Mouse (Mus musculus): Measurements from ENCODE around the gene Ets1. TPM values are rescaled to one million over a fixed set of nuclear protein-coding genes. Genes with fewer than 3 reads are reported as not detected.
A peak's percentile ranks its signal among the peaks of the same experiment; 100 is the strongest.

Gene Ets1
- polyA plus RNA-seq, 1 experiment from 2014 or later = 39.4 TPM

GRCm38 (mm10) chr9:32607218-32607617 is 28.8 kb upstream of the Ets1 start:
- Histone ChIP-seq H3K4me3 (replicated peaks) (no peak overlapping the region), H3K9me3 (replicated peaks) (no peaks in the 10 kb centered on the region), H3K27ac (replicated peaks) (no peak overlapping the region), H3K9ac (no peak overlapping the region), H3K4me1 (no peaks in the 10 kb centered on the region), H3K27me3 (no peaks in the 10 kb centered on the region), H3K36me3 (no peaks in the 10 kb centered on the region), H3K4me2 (replicated peaks) (no peak overlapping the region)
- WGBS = 40% methylated on average over 7 of the region's 7 CpGs
- ATAC-seq (ENCODE audit: insufficient number of reproducible peaks, low FRiP score, low TSS enrichment, low read depth) = no peak

GRCm38 (mm10) chr9:32608831-32609610 is 27.0 kb upstream of the Ets1 start:
- no peak overlapping the region for H3K4me3 ChIP-seq (replicated peaks)
- no peak overlapping the region for H3K4me2 ChIP-seq (replicated peaks)
- H3K9ac ChIP-seq = no peak overlapping the region
- no peaks in the 10 kb centered on the region for H3K9me3 ChIP-seq (replicated peaks)
- no peak overlapping the region for H3K27ac ChIP-seq (replicated peaks)
- peaks cover 7% of the 10 kb centered on the region; the same call in 1 of the 2 replicates for H3K4me1 ChIP-seq
- H3K36me3 ChIP-seq = no peaks in the 10 kb centered on the region
- no peaks in the 10 kb centered on the region for H3K27me3 ChIP-seq
- no peak for ATAC-seq (ENCODE audit: insufficient number of reproducible peaks, low FRiP score, low TSS enrichment, low read depth)
- WGBS = 80% methylated on average over 10 of the region's 10 CpGs

GRCm38 (mm10) chr9:32610218-32610617 is 25.8 kb upstream of the Ets1 start:
- WGBS = 81% methylated on average over 8 of the region's 8 CpGs
- no peak overlapping the region for H3K9ac ChIP-seq
- ATAC-seq (ENCODE audit: insufficient number of reproducible peaks, low FRiP score, low TSS enrichment, low read depth) = no peak
- H3K27ac ChIP-seq (replicated peaks) = no peak overlapping the region
- no peaks in the 10 kb centered on the region for H3K36me3 ChIP-seq
- H3K27me3 ChIP-seq = no peaks in the 10 kb centered on the region
- H3K4me3 ChIP-seq (replicated peaks) = no peak overlapping the region
- H3K4me1 ChIP-seq = peaks cover 7% of the 10 kb centered on the region; the same call in 1 of the 2 replicates
- H3K4me2 ChIP-seq (replicated peaks) = no peak overlapping the region
- H3K9me3 ChIP-seq (replicated peaks) = no peaks in the 10 kb centered on the region

GRCm38 (mm10) chr9:32610631-32611030 is 25.4 kb upstream of the Ets1 start:
- ATAC-seq (ENCODE audit: insufficient number of reproducible peaks, low FRiP score, low TSS enrichment, low read depth) = no peak
- H3K27ac ChIP-seq (replicated peaks) = no peak overlapping the region
- 68% methylated on average over 4 of the region's 4 CpGs for WGBS
- H3K4me2 ChIP-seq (replicated peaks) = no peak overlapping the region
- no peaks in the 10 kb centered on the region for H3K36me3 ChIP-seq
- H3K27me3 ChIP-seq = no peaks in the 10 kb centered on the region
- no peak overlapping the region for H3K9ac ChIP-seq
- H3K4me3 ChIP-seq (replicated peaks) = no peak overlapping the region
- peaks cover 7% of the 10 kb centered on the region; the same call in 1 of the 2 replicates for H3K4me1 ChIP-seq
- no peaks in the 10 kb centered on the region for H3K9me3 ChIP-seq (replicated peaks)

- H3K4me2 ChIP-seq (replicated peaks) = no peak overlapping the region
- H3K36me3 ChIP-seq = no peaks in the 10 kb centered on the region
- H3K27me3 ChIP-seq = no peaks in the 10 kb centered on the region
- WGBS = 78% methylated on average over 4 of the region's 4 CpGs
- H3K9ac ChIP-seq = no peak overlapping the region
- no peaks in the 10 kb centered on the region for H3K9me3 ChIP-seq (replicated peaks)
- no peak overlapping the region for H3K4me3 ChIP-seq (replicated peaks)
- no peak for ATAC-seq (ENCODE audit: insufficient number of reproducible peaks, low FRiP score, low TSS enrichment, low read depth)
- H3K27ac ChIP-seq (replicated peaks) = no peak overlapping the region
- H3K4me1 ChIP-seq = peaks cover 7% of the 10 kb centered on the region; the same call in 1 of the 2 replicates
Observed at GRCm38 (mm10) chr9:32611340-32611739, 24.7 kb upstream of the Ets1 start.

- H3K9me3 ChIP-seq (replicated peaks) = no peaks in the 10 kb centered on the region
- H3K36me3 ChIP-seq = no peaks in the 10 kb centered on the region
- no peak overlapping the region for H3K4me3 ChIP-seq (replicated peaks)
- no peak for ATAC-seq (ENCODE audit: insufficient number of reproducible peaks, low FRiP score, low TSS enrichment, low read depth)
- no peak overlapping the region for H3K9ac ChIP-seq
- H3K27ac ChIP-seq (replicated peaks) = peak overlapping the region; percentile 63; the same call in 1 of the 2 replicates
- no peaks in the 10 kb centered on the region for H3K27me3 ChIP-seq
- H3K4me1 ChIP-seq = peaks cover 7% of the 10 kb centered on the region; the same call in 1 of the 2 replicates
- WGBS = 78% methylated on average over 5 of the region's 5 CpGs
- H3K4me2 ChIP-seq (replicated peaks) = no peak overlapping the region
Observed at GRCm38 (mm10) chr9:32612426-32612825, 23.6 kb upstream of the Ets1 start.

- WGBS = 44% methylated on average over 6 of the region's 6 CpGs
- H3K4me2 ChIP-seq (replicated peaks) = no peak overlapping the region
Observed at GRCm38 (mm10) chr9:32612861-32613421, 23.1 kb upstream of the Ets1 start.

GRCm38 (mm10) chr9:32614191-32614590 is 21.8 kb upstream of the Ets1 start:
- no peak overlapping the region for H3K27ac ChIP-seq (replicated peaks)
- H3K4me2 ChIP-seq (replicated peaks) = no peak overlapping the region
- H3K9ac ChIP-seq = no peak overlapping the region
- 83% methylated on average over 9 of the region's 9 CpGs for WGBS
- H3K4me3 ChIP-seq (replicated peaks) = no peak overlapping the region
- peaks cover 7% of the 10 kb centered on the region; the same call in 1 of the 2 replicates for H3K4me1 ChIP-seq
- no peaks in the 10 kb centered on the region for H3K9me3 ChIP-seq (replicated peaks)
- H3K27me3 ChIP-seq = no peaks in the 10 kb centered on the region
- ATAC-seq (ENCODE audit: insufficient number of reproducible peaks, low FRiP score, low TSS enrichment, low read depth) = no peak
- no peaks in the 10 kb centered on the region for H3K36me3 ChIP-seq

More at GRCm38 (mm10) chr9:32612861-32613421, 23.1 kb upstream of the Ets1 start:
- Histone ChIP-seq H3K4me3 (replicated peaks) (no peak overlapping the region), H3K9ac (no peak overlapping the region), H3K9me3 (replicated peaks) (no peaks in the 10 kb centered on the region), H3K27me3 (no peaks in the 10 kb centered on the region), H3K27ac (replicated peaks) (peak overlapping the region; percentile 63; the same call in 1 of the 2 replicates), H3K4me1 (peaks cover 7% of the 10 kb centered on the region; the same call in 1 of the 2 replicates), H3K36me3 (no peaks in the 10 kb centered on the region)
- ATAC-seq (ENCODE audit: insufficient number of reproducible peaks, low FRiP score, low TSS enrichment, low read depth) = no peak

GRCm38 (mm10) chr9:32615461-32615860 is 20.6 kb upstream of the Ets1 start:
- ATAC-seq (ENCODE audit: insufficient number of reproducible peaks, low FRiP score, low TSS enrichment, low read depth) = no peak
- Histone ChIP-seq H3K9ac (no peak overlapping the region), H3K9me3 (replicated peaks) (no peaks in the 10 kb centered on the region), H3K4me2 (replicated peaks) (no peak overlapping the region), H3K36me3 (no peaks in the 10 kb centered on the region), H3K4me1 (peaks cover 7% of the 10 kb centered on the region; the same call in 1 of the 2 replicates), H3K4me3 (replicated peaks) (no peak overlapping the region), H3K27ac (replicated peaks) (no peak overlapping the region), H3K27me3 (no peaks in the 10 kb centered on the region)
- WGBS = 91% methylated on average over 6 of the region's 6 CpGs

- H3K36me3 ChIP-seq = no peaks in the 10 kb centered on the region
- no peak overlapping the region for H3K4me3 ChIP-seq (replicated peaks)
- 33% methylated on average over 7 of the region's 7 CpGs for WGBS
- H3K27me3 ChIP-seq = no peaks in the 10 kb centered on the region
- no peak overlapping the region for H3K4me2 ChIP-seq (replicated peaks)
- H3K4me1 ChIP-seq = peaks cover 7% of the 10 kb centered on the region; the same call in 1 of the 2 replicates
- H3K9me3 ChIP-seq (replicated peaks) = no peaks in the 10 kb centered on the region
- no peak for ATAC-seq (ENCODE audit: insufficient number of reproducible peaks, low FRiP score, low TSS enrichment, low read depth)
- H3K27ac ChIP-seq (replicated peaks) = no peak overlapping the region
- no peak overlapping the region for H3K9ac ChIP-seq
Observed at GRCm38 (mm10) chr9:32615986-32616385, 20.0 kb upstream of the Ets1 start.

GRCm38 (mm10) chr9:32616516-32617429 is 19.2 kb upstream of the Ets1 start:
- ATAC-seq (ENCODE audit: insufficient number of reproducible peaks, low FRiP score, low TSS enrichment, low read depth) = no peak
- Histone ChIP-seq H3K4me3 (replicated peaks) (no peak overlapping the region), H3K27me3 (no peaks in the 10 kb centered on the region), H3K4me1 (peaks cover 7% of the 10 kb centered on the region; the same call in 1 of the 2 replicates), H3K36me3 (no peaks in the 10 kb centered on the region), H3K4me2 (replicated peaks) (no peak overlapping the region), H3K27ac (replicated peaks) (no peak overlapping the region), H3K9me3 (replicated peaks) (no peaks in the 10 kb centered on the region), H3K9ac (no peak overlapping the region)
- 91% methylated on average over 5 of the region's 5 CpGs for WGBS
